Mouse (Mus musculus) liver, embryonic 12.5 days (tissue): ENCODE measurements around the gene Hdc. TPM values are rescaled to one million over a fixed set of nuclear protein-coding genes. Genes with fewer than 3 reads are reported as not detected.

Experiments
- ATAC-seq: fragments of 200-750 bp; cut with Nextera tagmentation; 2 replicates; pipeline ENCODE4 v1.8.0; 2017; ENCODE audit warnings: moderate number of reproducible peaks, mild to moderate bottlenecking, moderate library complexity
- H3K27ac ChIP-seq: fragments of 300-500 bp; sonication (generic); 2 replicates; pipeline ENCODE4 v1.5.1; 2016; ENCODE audit warnings: mild to moderate bottlenecking
- H3K27me3 ChIP-seq: fragments of 300-500 bp; sonication (generic); replicated peaks from 2 replicates; pipeline ENCODE4 v1.6.1; 2016; ENCODE audit warnings: mild to moderate bottlenecking, moderate library complexity
- H3K36me3 ChIP-seq: fragments of 300-500 bp; sonication (generic); 2 replicates; pipeline ENCODE4 v1.6.1; 2016; ENCODE audit warnings: mild to moderate bottlenecking, moderate library complexity
- H3K4me1 ChIP-seq: fragments of 300-500 bp; sonication (generic); 2 replicates; pipeline ENCODE4 v1.6.1; 2016
- H3K4me2 ChIP-seq: fragments of 300-500 bp; sonication (generic); 2 replicates; pipeline ENCODE4 v1.6.1; 2016; ENCODE audit warnings: mild to moderate bottlenecking, moderate library complexity
- H3K4me3 ChIP-seq: fragments of 300-500 bp; sonication (generic); 2 replicates; pipeline ENCODE4 v1.5.1; 2016; ENCODE audit warnings: mild to moderate bottlenecking, moderate library complexity
- H3K9ac ChIP-seq: fragments of 300-500 bp; sonication (generic); 2 replicates; pipeline ENCODE4 v1.6.1; 2016; ENCODE audit warnings: mild to moderate bottlenecking, moderate library complexity
- H3K9me3 ChIP-seq: fragments of 300-500 bp; sonication (generic); replicated peaks from 2 replicates; pipeline ENCODE4 v1.6.1; 2016; ENCODE audit warnings: mild to moderate bottlenecking, moderate library complexity
- WGBS: fragments of 180-500 bp; shearing (Covaris S2); methylation state at CpG from one replicate; pipeline ENCODE4 v1.1.7; 2016; ENCODE audit not compliant: insufficient replicate concordance; 5-methylcytosine and 5-hydroxymethylcytosine counted together
- polyA plus RNA-seq: library from polyadenylated mRNA; unstranded; fragments of >200 nt; fragmentation: Nextera tagmentation; extraction: Ambion mirVana; gene quantifications from 2 replicates; pipeline ENCODE4 v1.2.1, GENCODE M21; 2016

Gene Hdc
- polyA plus RNA-seq, 1 experiment from 2014 or later, result 6.1 TPM

DNA sequence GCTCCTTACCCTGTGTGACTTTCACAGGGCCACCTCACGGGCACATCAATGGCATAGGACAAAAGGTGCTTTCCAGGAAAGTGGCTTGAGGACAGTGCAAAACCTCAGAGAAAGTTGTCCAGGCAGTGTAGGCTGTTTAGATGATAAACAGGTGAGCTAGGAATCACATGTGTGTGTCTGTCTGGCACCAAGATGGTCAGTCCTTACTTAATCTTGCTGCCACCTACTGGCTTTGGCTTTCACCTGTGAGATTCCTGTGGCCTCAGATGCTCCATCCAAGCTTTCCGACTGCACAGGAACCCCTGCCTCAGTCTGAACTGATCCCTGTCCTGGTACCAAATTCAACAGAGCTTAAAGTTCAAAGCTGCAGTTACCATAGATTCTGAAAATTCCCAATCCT is 20.7 kb downstream of the Hdc start:
- H3K4me3 ChIP-seq, result no peak overlapping the region
- 56% methylated on average over 2 of the region's 2 CpGs for WGBS
- H3K27me3 ChIP-seq, result peaks cover 5% of the 10 kb centered on the region; the same call in 1 of the 2 replicates
- H3K36me3 ChIP-seq, result no peaks in the 10 kb centered on the region
- no peak overlapping the region for H3K9ac ChIP-seq
- no peak overlapping the region for H3K4me2 ChIP-seq
- no peak for ATAC-seq
- no peaks in the 10 kb centered on the region for H3K9me3 ChIP-seq
- peaks cover 22% of the 10 kb centered on the region; the same call in 1 of the 2 replicates for H3K4me1 ChIP-seq
- H3K27ac ChIP-seq, result no peak overlapping the region

DNA sequence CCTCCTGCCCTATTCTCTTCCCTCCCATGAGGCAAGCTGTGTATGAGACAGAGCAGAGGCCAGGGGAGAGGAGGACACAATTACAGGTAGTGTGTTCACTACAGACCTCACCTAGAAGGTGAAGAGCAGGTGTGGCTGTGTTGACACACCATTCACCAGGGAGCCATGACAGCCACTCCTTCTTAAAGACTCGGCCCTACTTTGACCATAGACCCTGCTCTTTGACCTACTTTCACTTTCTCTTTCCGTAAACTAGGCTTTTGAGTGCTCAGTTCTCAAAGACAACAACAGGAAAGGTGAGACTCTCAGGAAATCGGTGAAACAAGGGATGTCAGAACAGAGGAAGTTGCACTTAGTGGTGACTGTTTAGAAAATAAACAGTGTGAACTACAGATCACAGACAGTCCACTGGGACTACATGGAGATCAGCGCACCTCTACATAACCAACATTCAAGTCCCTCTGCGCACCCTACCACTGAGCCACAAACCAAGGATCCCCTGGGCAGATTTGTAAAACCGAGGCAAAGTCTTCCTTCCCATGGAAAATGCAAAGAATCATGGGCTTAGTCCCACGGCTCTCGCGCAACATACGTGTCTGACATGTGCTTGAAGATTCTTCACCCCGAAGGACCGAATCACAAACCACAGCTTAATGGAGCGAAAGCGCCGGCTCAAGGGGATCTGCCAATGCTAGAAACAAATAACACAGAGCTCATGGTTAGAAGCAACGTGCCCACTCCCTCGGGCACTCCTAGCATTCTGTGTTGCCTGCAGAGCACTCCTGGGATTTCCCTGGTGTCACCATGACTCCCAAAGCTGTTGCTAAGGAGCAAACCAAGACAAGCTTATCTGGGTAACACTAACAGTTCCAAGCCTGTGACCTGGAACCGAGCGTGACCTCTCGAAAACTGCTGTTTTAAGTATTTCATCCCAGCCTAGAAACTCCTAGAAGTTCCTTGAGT is 21.5 kb downstream of the Hdc start:
- Histone ChIP-seq H3K27me3 (peaks cover 5% of the 10 kb centered on the region; the same call in 1 of the 2 replicates), H3K36me3 (no peaks in the 10 kb centered on the region), H3K4me3 (no peak overlapping the region), H3K27ac (no peak overlapping the region), H3K9ac (no peak overlapping the region), H3K9me3 (no peaks in the 10 kb centered on the region), H3K4me1 (peaks cover 17% of the 10 kb centered on the region; the same call in 1 of the 2 replicates), H3K4me2 (peak overlapping the region; percentile 17)
- 70% methylated on average over 20 of the region's 20 CpGs for WGBS
- ATAC-seq, result no peak

DNA sequence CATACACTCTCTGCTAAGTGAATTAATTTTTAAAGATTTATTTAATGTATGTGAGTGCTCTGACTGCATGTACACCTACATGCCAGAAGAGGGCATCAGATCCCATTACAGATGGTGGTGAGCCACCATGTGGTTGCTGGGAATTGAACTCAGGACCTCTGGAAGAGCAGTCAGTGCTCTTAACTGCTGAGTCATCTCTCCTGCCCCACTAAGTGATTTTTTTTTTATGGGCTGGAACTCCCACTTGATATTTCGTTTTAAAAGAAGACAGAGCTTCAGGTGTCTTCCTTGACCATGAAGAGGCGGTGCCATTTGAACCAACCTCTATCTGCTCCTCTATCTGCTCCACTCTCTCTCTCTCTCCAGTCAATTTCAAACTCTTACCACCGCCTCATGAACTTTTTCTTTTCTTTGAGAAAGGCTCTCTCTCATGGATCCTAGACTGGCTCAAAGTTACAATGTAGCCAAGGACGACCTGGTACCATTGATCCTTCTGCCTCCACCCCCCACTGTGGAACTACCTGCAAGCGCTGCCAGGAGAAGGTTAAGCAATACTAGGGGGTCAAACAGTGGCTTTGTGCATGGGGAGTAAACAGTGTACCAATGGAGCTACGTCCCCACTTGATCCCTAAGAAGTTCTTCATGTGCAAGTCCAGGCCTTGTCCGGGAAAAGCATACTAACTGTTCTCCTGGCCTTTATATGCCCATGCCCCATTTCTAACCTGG is 22.6 kb downstream of the Hdc start:
- ATAC-seq, result no peak
- H3K27ac ChIP-seq, result no peak overlapping the region

DNA sequence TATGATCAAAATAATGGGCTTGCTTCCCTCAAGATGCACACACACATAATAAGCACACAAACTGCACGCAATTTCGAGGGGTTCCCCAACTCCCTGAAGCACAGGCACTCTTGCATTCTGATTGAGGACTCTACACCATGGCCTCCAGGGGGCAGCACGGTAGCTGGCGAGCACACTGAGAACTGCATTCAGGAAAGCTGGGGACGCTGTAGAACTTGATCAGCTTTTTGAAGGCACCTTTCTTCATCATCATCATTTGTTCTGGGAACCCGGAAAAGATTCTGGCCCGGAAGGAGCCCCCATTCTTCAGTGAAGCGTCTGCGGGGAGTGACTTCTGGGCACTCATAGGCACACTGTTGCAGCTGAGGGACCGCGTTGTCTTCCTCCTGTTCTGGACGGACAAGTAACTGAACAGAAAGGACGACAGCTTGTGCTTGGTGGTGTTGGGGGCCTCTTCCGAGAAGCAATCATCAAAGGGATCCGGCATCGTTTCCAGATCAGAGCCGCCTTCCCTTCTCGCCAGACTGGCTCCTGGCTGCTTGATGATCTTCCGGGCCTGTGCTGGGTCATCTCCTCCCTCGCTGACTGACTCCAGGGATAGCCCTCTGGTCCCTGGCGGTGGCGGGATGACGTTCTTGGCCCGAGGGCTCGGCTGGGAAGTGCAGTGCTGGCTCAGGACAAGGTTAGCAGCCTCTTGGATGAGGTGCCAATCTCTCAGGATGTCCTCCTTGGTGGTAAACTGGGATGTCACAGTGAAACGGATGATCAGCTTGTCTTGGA is 25.1 kb downstream of the Hdc start:
- peak; percentile 53; the same call in 1 of the 2 replicates for ATAC-seq
- Histone ChIP-seq H3K36me3 (no peaks in the 10 kb centered on the region), H3K4me1 (peaks cover 12% of the 10 kb centered on the region; the same call in 1 of the 2 replicates), H3K27ac (no peak overlapping the region), H3K9me3 (no peaks in the 10 kb centered on the region), H3K4me3 (peak overlapping the region; percentile 38), H3K27me3 (no peaks in the 10 kb centered on the region), H3K9ac (peak overlapping the region; percentile 8; the same call in 1 of the 2 replicates), H3K4me2 (peak overlapping the region; percentile 65)
- WGBS, result 23% methylated on average over 26 of the region's 26 CpGs

More for the DNA sequence above, 22.6 kb downstream of the Hdc start:
- Histone ChIP-seq H3K27me3 (peaks cover 5% of the 10 kb centered on the region; the same call in 1 of the 2 replicates), H3K4me2 (0 out of 2 replicates have a peak overlapping the region, but pooled peaks have one; percentile 17), H3K36me3 (no peaks in the 10 kb centered on the region), H3K4me3 (no peak overlapping the region), H3K9me3 (no peaks in the 10 kb centered on the region), H3K9ac (no peak overlapping the region), H3K4me1 (peaks cover 12% of the 10 kb centered on the region; the same call in 1 of the 2 replicates)
- WGBS, result 72% methylated on average over 7 of the region's 7 CpGs

DNA sequence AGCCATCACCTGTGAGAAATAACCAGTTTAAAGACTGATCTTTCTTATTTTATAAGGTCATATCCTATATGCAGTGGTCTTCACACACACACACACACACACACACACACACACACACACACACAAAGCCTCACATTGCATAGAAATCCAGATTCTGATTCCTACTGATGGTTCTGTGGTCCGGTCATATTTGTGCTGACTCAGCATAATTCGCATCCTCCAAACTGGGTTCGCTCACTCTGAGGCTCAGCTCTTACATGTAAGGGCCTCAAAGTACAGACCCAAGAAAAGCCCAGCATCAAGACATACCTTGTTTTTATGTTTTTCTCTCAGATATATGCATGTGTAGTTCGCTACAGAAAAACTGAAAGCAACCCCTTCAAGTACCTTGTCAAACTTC is 27.8 kb downstream of the Hdc start:
- Histone ChIP-seq H3K4me1 (no peaks in the 10 kb centered on the region), H3K27ac (no peak overlapping the region), H3K9me3 (no peaks in the 10 kb centered on the region), H3K4me2 (no peak overlapping the region), H3K9ac (no peak overlapping the region), H3K4me3 (no peak overlapping the region), H3K36me3 (peaks cover 7% of the 10 kb centered on the region), H3K27me3 (no peaks in the 10 kb centered on the region)
- ATAC-seq, result no peak
- WGBS, result 73% methylated on average over 4 of the region's 4 CpGs

DNA sequence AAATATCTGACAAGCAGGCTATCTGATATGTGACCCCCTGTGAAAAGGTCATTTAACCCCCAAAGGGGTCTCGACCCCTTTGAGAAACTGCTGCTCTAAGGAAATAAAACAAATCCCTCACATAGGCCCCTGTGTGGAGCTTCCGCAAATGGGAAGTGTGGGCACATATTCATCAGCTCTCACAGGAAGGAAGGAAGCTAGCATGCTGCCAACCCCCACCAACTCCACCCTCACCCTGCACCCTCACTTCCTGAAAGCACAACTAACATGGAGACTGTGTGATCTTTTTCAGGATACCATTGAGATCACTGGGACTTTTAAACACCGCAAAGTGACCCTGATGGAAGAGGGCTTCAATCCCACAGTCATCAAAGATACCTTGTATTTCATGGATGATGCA is 31.6 kb downstream of the Hdc start:
- peaks cover 10% of the 10 kb centered on the region for H3K36me3 ChIP-seq
- no peak overlapping the region for H3K27ac ChIP-seq
- H3K9ac ChIP-seq, result no peak overlapping the region
- H3K4me2 ChIP-seq, result no peak overlapping the region
- no peaks in the 10 kb centered on the region for H3K4me1 ChIP-seq
- ATAC-seq, result no peak
- no peaks in the 10 kb centered on the region for H3K9me3 ChIP-seq
- WGBS, result 68% methylated on average over 3 of the region's 3 CpGs
- H3K4me3 ChIP-seq, result no peak overlapping the region
- no peaks in the 10 kb centered on the region for H3K27me3 ChIP-seq

DNA sequence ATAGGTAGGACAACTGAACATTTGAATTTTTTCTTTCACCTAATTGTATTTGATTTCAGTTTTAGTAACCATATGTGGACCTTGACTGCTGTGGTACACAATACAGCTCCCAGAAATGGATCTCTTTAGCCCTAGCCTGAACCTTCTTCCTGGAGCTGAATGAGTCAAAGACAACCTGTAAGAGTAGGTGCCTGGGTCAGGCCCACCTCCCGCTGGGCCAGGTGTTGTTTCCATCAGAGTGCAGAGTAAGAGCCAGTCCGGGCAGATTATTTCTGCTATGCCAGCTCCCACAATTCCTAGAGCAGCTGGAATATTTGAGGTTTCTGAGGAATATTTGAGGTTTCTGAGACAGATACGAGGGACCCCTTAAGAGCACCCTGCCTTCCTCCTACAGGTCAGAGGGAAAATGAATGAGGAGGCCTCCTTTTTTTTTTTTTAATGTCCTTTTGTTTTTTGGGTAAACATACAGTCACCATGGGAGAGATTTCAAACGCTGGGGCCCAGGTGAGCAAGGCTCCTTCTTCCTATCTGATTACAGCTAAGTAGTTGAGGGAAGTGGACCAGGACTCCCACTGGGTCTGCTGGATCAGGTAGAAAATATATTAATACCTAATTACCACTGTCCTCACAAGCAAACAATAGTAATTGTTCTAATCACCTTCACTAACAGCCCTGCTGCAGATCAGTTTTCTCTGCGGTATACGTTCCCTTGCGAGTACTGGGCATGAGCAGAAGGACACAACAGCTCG is 34.3 kb downstream of the Hdc start:
- Histone ChIP-seq H3K36me3 (peaks cover 10% of the 10 kb centered on the region), H3K4me3 (no peak overlapping the region), H3K4me1 (no peaks in the 10 kb centered on the region), H3K27me3 (no peaks in the 10 kb centered on the region), H3K9ac (no peak overlapping the region), H3K4me2 (no peak overlapping the region), H3K9me3 (no peaks in the 10 kb centered on the region), H3K27ac (no peak overlapping the region)
- no peak for ATAC-seq
- WGBS, result 72% methylated on average over 8 of the region's 8 CpGs

DNA sequence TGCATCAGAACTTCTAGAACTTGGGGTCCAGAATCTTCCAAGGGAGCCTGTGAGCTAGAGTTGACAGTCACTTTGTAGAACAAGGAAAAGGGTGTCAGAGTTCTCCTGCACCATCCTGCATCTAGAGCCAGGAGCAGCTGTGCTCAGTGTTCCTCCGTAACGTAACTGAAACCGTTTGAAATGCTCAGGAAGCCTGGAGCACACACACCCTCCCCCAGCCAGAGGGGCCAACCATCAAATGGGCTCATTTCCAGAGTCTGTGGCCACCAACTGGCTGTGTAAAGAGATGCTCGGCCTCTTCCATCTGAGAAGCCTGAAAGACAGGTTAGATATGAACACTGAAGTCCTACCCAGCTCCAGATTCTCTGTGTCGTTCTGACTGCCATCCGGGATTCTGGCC is 35.1 kb downstream of the Hdc start:
- Histone ChIP-seq H3K9me3 (no peaks in the 10 kb centered on the region), H3K27ac (no peak overlapping the region), H3K4me2 (no peak overlapping the region), H3K9ac (no peak overlapping the region), H3K4me3 (no peak overlapping the region), H3K27me3 (no peaks in the 10 kb centered on the region), H3K36me3 (peaks cover 10% of the 10 kb centered on the region), H3K4me1 (no peaks in the 10 kb centered on the region)
- 65% methylated on average over 6 of the region's 6 CpGs for WGBS
- no peak for ATAC-seq

DNA sequence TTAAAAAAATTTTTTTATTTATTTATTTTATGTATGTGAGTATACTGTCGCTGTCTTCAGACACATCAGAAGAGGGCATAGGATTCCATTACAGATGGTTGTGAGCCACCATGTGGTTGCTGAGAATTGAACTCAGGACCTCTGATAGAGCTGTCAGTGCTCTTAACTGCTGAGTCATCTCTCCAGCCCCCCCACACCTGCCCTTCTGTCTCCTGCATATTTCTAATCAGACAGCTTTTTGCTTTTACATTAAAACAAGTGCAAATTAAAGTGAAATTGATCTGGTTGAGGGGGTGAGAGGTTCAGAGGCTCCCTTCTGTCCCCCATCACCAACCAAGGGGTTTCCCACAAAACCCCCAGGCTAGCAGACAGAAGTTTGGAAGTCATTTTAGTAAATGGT is 39.8 kb downstream of the Hdc start:
- WGBS, result 79% methylated on average over 1 of the region's 1 CpGs
- ATAC-seq, result no peak
- H3K27me3 ChIP-seq, result no peaks in the 10 kb centered on the region
- H3K36me3 ChIP-seq, result peaks cover 6% of the 10 kb centered on the region; the same call in 1 of the 2 replicates
- H3K4me2 ChIP-seq, result no peak overlapping the region
- H3K4me3 ChIP-seq, result no peak overlapping the region
- no peak overlapping the region for H3K9ac ChIP-seq
- H3K9me3 ChIP-seq, result no peaks in the 10 kb centered on the region
- no peak overlapping the region for H3K27ac ChIP-seq
- H3K4me1 ChIP-seq, result no peaks in the 10 kb centered on the region

DNA sequence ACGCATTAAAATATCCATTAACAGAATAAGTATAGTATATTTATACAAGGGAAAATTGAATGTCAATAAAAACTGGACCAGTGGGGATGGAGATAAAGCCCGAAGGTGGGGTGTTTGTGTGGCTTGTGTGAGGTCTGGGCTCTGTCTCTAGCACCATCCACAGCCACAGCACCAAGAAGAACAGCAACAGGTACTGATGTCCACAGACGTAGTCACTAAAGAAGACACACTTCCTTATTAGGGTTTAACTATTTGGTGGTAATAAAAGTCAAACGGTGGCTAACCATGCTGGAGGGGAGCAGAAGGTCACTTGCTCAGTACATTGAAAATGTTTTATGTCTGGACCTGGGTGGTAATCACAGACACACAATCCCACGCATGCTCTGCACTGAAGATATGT is 41.7 kb downstream of the Hdc start:
- Histone ChIP-seq H3K27ac (no peak overlapping the region), H3K27me3 (no peaks in the 10 kb centered on the region), H3K4me3 (no peak overlapping the region), H3K9ac (no peak overlapping the region), H3K9me3 (no peaks in the 10 kb centered on the region), H3K4me2 (no peak overlapping the region), H3K36me3 (peaks cover 3% of the 10 kb centered on the region; the same call in 1 of the 2 replicates), H3K4me1 (no peaks in the 10 kb centered on the region)
- ATAC-seq, result no peak
- WGBS, result 72% methylated on average over 5 of the region's 5 CpGs
